In genomic region chr10:14234005-14234602, GRCm38 (mm10) we compare ENCODE assay signal across 25 mouse cellular contexts.
DNase-seq lines count a peak whose midpoint lies in the region; ATAC-seq and TF ChIP-seq lines count a peak whose summit lies in the region.
"Had no signal": no experiment of that assay in that cellular context is flagged by ENCODE, and none has a peak within 500 bp of the region (broad histone marks: within the 10 kb centered on the region; RNA-seq: fewer than 3 reads in every experiment).

No protein-coding gene starts in this region.

- DNase-seq in forebrain, embryonic 10.5 days (ENCODE audit: extremely low spot score, low spot score): no peak
- DNase-seq in layer of hippocampus, adult 2 months (ENCODE audit: low spot score in 2 of 2): no peak
- DNase-seq in layer of hippocampus, adult 9-11 months: no peak
- DNase-seq in 3T3-L1 (ENCODE audit: low read depth, low spot score): peak; percentile 40
- peak; percentile 8 for DNase-seq in adipocyte (ENCODE audit: low spot score)
- DNase-seq in embryo, embryonic 10.5 days (ENCODE audit: low spot score): no peak
- DNase-seq in left cerebral cortex, postnatal 4 days: no peak
- DNase-seq: adrenal gland, postnatal 14 days; cerebellum, adult 11-12 months; gastrocnemius, postnatal 14 days; heart, adult 18-20 months; heart, postnatal 36 days; kidney, adult 9 months; kidney, postnatal 10 days; right cerebral cortex, postnatal 14 days had no signal

- intact Hi-C loops in left cerebral cortex, postnatal 4 days (cut with DNase I): no loop called here

- peak overlapping the region; percentile 59 for H3K27ac ChIP-seq in forebrain, embryonic 15.5 days (replicated peaks)
- H3K27ac ChIP-seq in forebrain, embryonic 10.5 days: no peak overlapping the region
- H3K27ac ChIP-seq in layer of hippocampus, adult 2 months: peak overlapping the region; percentile 55
- H3K27ac ChIP-seq: hindbrain, embryonic 13.5 days; left cerebral cortex, adult 2 months; limb, embryonic 13.5 days; lung, embryonic 15.5 days; neural tube, embryonic 13.5 days had no signal

- H3K4me3 ChIP-seq in forebrain, embryonic 15.5 days: no peak overlapping the region
- no peak overlapping the region for H3K4me3 ChIP-seq in forebrain, embryonic 10.5 days
- no peak overlapping the region for H3K4me3 ChIP-seq in layer of hippocampus, adult 2 months
- H3K4me3 ChIP-seq: hindbrain, embryonic 13.5 days; left cerebral cortex, adult 2 months; limb, embryonic 13.5 days; lung, embryonic 15.5 days; neural tube, embryonic 13.5 days had no signal

- no peak for ATAC-seq in forebrain, embryonic 15.5 days (replicated peaks)
- ATAC-seq: intestine, postnatal 0 days had no signal

- no peaks in the 10 kb centered on the region for H3K9me3 ChIP-seq in forebrain, embryonic 15.5 days
- H3K9me3 ChIP-seq in forebrain, embryonic 10.5 days: no peaks in the 10 kb centered on the region
- H3K9me3 ChIP-seq: hindbrain, embryonic 13.5 days; limb, embryonic 13.5 days; lung, embryonic 15.5 days; neural tube, embryonic 13.5 days had no signal

- H3K4me1 ChIP-seq in forebrain, embryonic 15.5 days: peaks cover 6% of the 10 kb centered on the region
- H3K4me1 ChIP-seq in forebrain, embryonic 10.5 days: no peaks in the 10 kb centered on the region
- H3K4me1 ChIP-seq: limb, embryonic 13.5 days; lung, embryonic 15.5 days; neural tube, embryonic 13.5 days had no signal

- H3K27me3 ChIP-seq in forebrain, embryonic 15.5 days: no peaks in the 10 kb centered on the region
- H3K27me3 ChIP-seq in forebrain, embryonic 10.5 days (ENCODE audit: poor library complexity, severe bottlenecking): no peaks in the 10 kb centered on the region
- H3K27me3 ChIP-seq: hindbrain, embryonic 13.5 days; limb, embryonic 13.5 days; lung, embryonic 15.5 days; neural tube, embryonic 13.5 days had no signal

- H3K36me3 ChIP-seq in forebrain, embryonic 15.5 days: no peaks in the 10 kb centered on the region
- no peaks in the 10 kb centered on the region for H3K36me3 ChIP-seq in forebrain, embryonic 10.5 days (replicated peaks)
- H3K36me3 ChIP-seq: hindbrain, embryonic 13.5 days; limb, embryonic 13.5 days; lung, embryonic 15.5 days; neural tube, embryonic 13.5 days had no signal

- no peak overlapping the region for H3K4me2 ChIP-seq in forebrain, embryonic 15.5 days (replicated peaks)
- H3K4me2 ChIP-seq: heart, embryonic 11.5 days; hindbrain, embryonic 13.5 days; limb, embryonic 13.5 days; liver, embryonic 11.5 days; lung, embryonic 15.5 days; midbrain, embryonic 11.5 days; neural tube, embryonic 13.5 days had no signal

- H3K9ac ChIP-seq in forebrain, embryonic 15.5 days (replicated peaks): no peak overlapping the region
- H3K9ac ChIP-seq: hindbrain, embryonic 13.5 days; limb, embryonic 13.5 days; lung, embryonic 15.5 days; neural tube, embryonic 13.5 days had no signal

- WGBS in forebrain, embryonic 15.5 days: 27% methylated on average over 5 of the region's 5 CpGs
- 63% methylated on average over 5 of the region's 5 CpGs for WGBS in forebrain, embryonic 10.5 days

- no peak for TF ChIP-seq CTCF in layer of hippocampus, adult 2 months (conservative IDR thresholded peaks at IDR 0.05)

Comparison
In these comparisons a context has a peak if more than half of its experiments do, and no peak if none do; other contexts are left out.
1. DNase-seq: peak in 3T3-L1 (single experiment) and adipocyte (single experiment); none in forebrain, embryonic 10.5 days (single experiment), layer of hippocampus, adult 2 months (0 of 2), layer of hippocampus, adult 9-11 months (single experiment), embryo, embryonic 10.5 days (single experiment) and left cerebral cortex, postnatal 4 days (single experiment).